Mouse (Mus musculus) erythroblast, adult 5-6 weeks (primary cell): Measurements from ENCODE around the gene Srpk1. TPM values are rescaled to one million over a fixed set of nuclear protein-coding genes. Genes with fewer than 3 reads are reported as not detected.

Source experiments
- ATAC-seq: replicated peaks from 2 replicates; pipeline ENCODE4 v1.8.0; 2016; ENCODE audit warnings: moderate number of reproducible peaks, mild to moderate bottlenecking, moderate TSS enrichment, inconsistent platforms; ENCODE audit not compliant: poor library complexity, low FRiP score, severe bottlenecking
- total RNA-seq, 2 experiments: library from RNA; stranded (forward) in 1 of 2; stranded (reverse) in 1 of 2; fragments of 150-400 nt in 1 of 2; fragments of 200-764, 138-1000 nt in 1 of 2; gene quantifications; 2 replicates each; pipeline versions ENCODE4 v1.2.3 to v1.2.4; 2015 to 2017; ENCODE audit warnings: low replicate concordance in 2 of 2

The Srpk1 gene
- total RNA-seq, 2 experiments from 2014 or later, result 43.2 TPM

GRCm38 (mm10) chr17:28618124-28618523 lies 4.4 kb downstream of the Srpk1 start:
- 0 out of 2 replicates have a peak, but pooled peaks have one; percentile 20 for ATAC-seq

GRCm38 (mm10) chr17:28617636-28618035 lies 4.9 kb downstream of the Srpk1 start:
- no peak for ATAC-seq

GRCm38 (mm10) chr17:28615332-28615731 lies 7.2 kb downstream of the Srpk1 start:
- no peak for ATAC-seq

GRCm38 (mm10) chr17:28613096-28613495 lies 9.4 kb downstream of the Srpk1 start:
- ATAC-seq, result no peak

- ATAC-seq, result no peak
These were observed 9.9 kb downstream of the Srpk1 start for GRCm38 (mm10) chr17:28612603-28613002.

- ATAC-seq, result no peak
These were observed 13.0 kb downstream of the Srpk1 start for GRCm38 (mm10) chr17:28609543-28609942.

GRCm38 (mm10) chr17:28601557-28602250 lies 20.8 kb downstream of the Srpk1 start:
- ATAC-seq, result no peak

GRCm38 (mm10) chr17:28600780-28601179 lies 21.7 kb downstream of the Srpk1 start:
- ATAC-seq, result no peak

- no peak for ATAC-seq
These were observed 28.5 kb downstream of the Srpk1 start for GRCm38 (mm10) chr17:28593965-28594364.

- ATAC-seq, result peak; percentile 80
These were observed 29.5 kb downstream of the Srpk1 start for GRCm38 (mm10) chr17:28592998-28593397.

- peak; percentile 64 for ATAC-seq
These were observed 31.0 kb downstream of the Srpk1 start for GRCm38 (mm10) chr17:28591476-28591875.

- ATAC-seq, result no peak
These were observed 31.9 kb downstream of the Srpk1 start for GRCm38 (mm10) chr17:28590596-28590995.

GRCm38 (mm10) chr17:28588591-28588990 lies 33.9 kb downstream of the Srpk1 start:
- no peak for ATAC-seq

GRCm38 (mm10) chr17:28586509-28586908 lies 36.0 kb downstream of the Srpk1 start:
- no peak for ATAC-seq

GRCm38 (mm10) chr17:28581056-28581455 lies 41.5 kb downstream of the Srpk1 start:
- no peak for ATAC-seq

- ATAC-seq, result no peak
These were observed 42.1 kb downstream of the Srpk1 start for GRCm38 (mm10) chr17:28580396-28580795.

GRCm38 (mm10) chr17:28575244-28576125 lies 47.0 kb downstream of the Srpk1 start, which contains the start of gene Lhfpl5:
Lhfpl5 (plus strand) TSS chr17:28575641.
- ATAC-seq, result 0 out of 2 replicates have a peak, but pooled peaks have one; percentile 41

GRCm38 (mm10) chr17:28572941-28573340 lies 49.6 kb downstream of the Srpk1 start:
- no peak for ATAC-seq

- ATAC-seq, result no peak
These were observed 50.0 kb downstream of the Srpk1 start for GRCm38 (mm10) chr17:28572521-28572920.

- ATAC-seq, result no peak
These were observed 50.6 kb downstream of the Srpk1 start for GRCm38 (mm10) chr17:28571868-28572267.

GRCm38 (mm10) chr17:28567541-28567940 lies 55.0 kb downstream of the Srpk1 start:
- ATAC-seq, result no peak
